Mouse (Mus musculus): ENCODE results near the gene Abca7.
A peak's percentile ranks its signal among the peaks of the same experiment; 100 is the strongest.
"Not testable (repeated sequence)": the region's sequence is repeated elsewhere in the genome, so short reads cannot be mapped to it uniquely, and the experiment has no call there.

Gene Abca7

GRCm38 (mm10) chr10:80021320-80021641 is 25.0 kb downstream of the Abca7 start:
- no peak for DNase-seq (ENCODE audit: low spot score)

- no peak for DNase-seq (ENCODE audit: low spot score)
These were observed 25.9 kb downstream of the Abca7 start for GRCm38 (mm10) chr10:80022164-80022563.

- no peak for DNase-seq (ENCODE audit: low spot score)
These were observed 26.5 kb downstream of the Abca7 start for GRCm38 (mm10) chr10:80022806-80023205.

- DNase-seq (ENCODE audit: low spot score): no peak
These were observed 27.5 kb downstream of the Abca7 start for GRCm38 (mm10) chr10:80023758-80024157.

GRCm38 (mm10) chr10:80024229-80025043 is 28.1 kb downstream of the Abca7 start:
- no peak for DNase-seq (ENCODE audit: low spot score)

GRCm38 (mm10) chr10:80025044-80025347 is 28.7 kb downstream of the Abca7 start:
- no peak for DNase-seq (ENCODE audit: low spot score)

GRCm38 (mm10) chr10:80025463-80025862 is 29.2 kb downstream of the Abca7 start:
- no peak for DNase-seq (ENCODE audit: low spot score)

GRCm38 (mm10) chr10:80025889-80026288 is 29.6 kb downstream of the Abca7 start:
- DNase-seq (ENCODE audit: low spot score): no peak

- DNase-seq (ENCODE audit: low spot score): no peak
These were observed 31.6 kb downstream of the Abca7 start for GRCm38 (mm10) chr10:80027681-80028520.

- DNase-seq (ENCODE audit: low spot score): no peak
These were observed 32.2 kb downstream of the Abca7 start for GRCm38 (mm10) chr10:80028521-80028846.

- no peak for DNase-seq (ENCODE audit: low spot score)
These were observed 33.9 kb downstream of the Abca7 start for GRCm38 (mm10) chr10:80030191-80030590.

GRCm38 (mm10) chr10:80030736-80031135 is 34.4 kb downstream of the Abca7 start:
- no peak for DNase-seq (ENCODE audit: low spot score)

GRCm38 (mm10) chr10:80032799-80033480 is 36.6 kb downstream of the Abca7 start:
- no peak for DNase-seq (ENCODE audit: low spot score)

GRCm38 (mm10) chr10:80033511-80034391 is 37.5 kb downstream of the Abca7 start:
- no peak for DNase-seq (ENCODE audit: low spot score)

- no peak for DNase-seq (ENCODE audit: low spot score)
These were observed 38.9 kb downstream of the Abca7 start for GRCm38 (mm10) chr10:80035148-80035547.

- DNase-seq (ENCODE audit: low spot score): no peak
These were observed 39.4 kb downstream of the Abca7 start for GRCm38 (mm10) chr10:80035686-80036085.

GRCm38 (mm10) chr10:80036832-80037231 is 40.5 kb downstream of the Abca7 start:
- no peak for DNase-seq (ENCODE audit: low spot score)

- DNase-seq (ENCODE audit: low spot score): peak; percentile 98
These were observed 43.3 kb downstream of the Abca7 start, which contains the start of gene Polr2e for GRCm38 (mm10) chr10:80039559-80039979. Gene Polr2e (minus strand): TSS chr10:80039795.

- not testable (repeated sequence) for DNase-seq (ENCODE audit: low spot score)
These were observed 45.2 kb downstream of the Abca7 start for GRCm38 (mm10) chr10:80041409-80042060.

- DNase-seq (ENCODE audit: low spot score): no peak
These were observed 47.8 kb downstream of the Abca7 start for GRCm38 (mm10) chr10:80044087-80044486.

- not testable (repeated sequence) for DNase-seq (ENCODE audit: low spot score)
These were observed 49.1 kb downstream of the Abca7 start for GRCm38 (mm10) chr10:80045364-80045763.
